Mouse (Mus musculus) naive thymus-derived CD4-positive, alpha-beta T cell, adult 2 months (primary cell): ENCODE measurements around the gene Itln1.
A peak's percentile ranks its signal among the peaks of the same experiment; 100 is the strongest.
"Not testable (repeated sequence)": the region's sequence is repeated elsewhere in the genome, so short reads cannot be mapped to it uniquely, and the experiment has no call there.

Experiments used
- DNase-seq: peaks from one replicate; pipeline ENCODE4 v3.0.0-alpha.2; 2011; ENCODE audit warnings: low read depth

The Itln1 gene

DNA sequence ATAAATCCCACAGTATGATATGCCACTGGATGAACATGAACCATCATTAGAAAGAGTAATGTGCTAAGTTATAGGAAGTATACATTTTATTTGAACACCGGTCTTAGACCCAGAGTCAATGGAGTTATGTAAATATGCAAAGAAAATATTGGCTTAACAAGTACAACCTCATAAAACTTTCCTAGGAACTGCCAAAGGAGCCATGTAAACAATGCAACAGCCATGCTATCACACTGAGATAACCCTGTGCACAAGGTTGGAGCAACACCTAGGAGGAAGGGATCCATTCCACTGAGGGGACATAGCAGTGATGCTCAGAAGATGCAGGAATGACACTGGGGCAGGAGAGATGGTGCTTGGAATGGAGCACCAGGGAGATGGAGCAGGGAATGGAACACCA, 21.3 kb downstream of the Itln1 start:
- no peak for DNase-seq

DNA sequence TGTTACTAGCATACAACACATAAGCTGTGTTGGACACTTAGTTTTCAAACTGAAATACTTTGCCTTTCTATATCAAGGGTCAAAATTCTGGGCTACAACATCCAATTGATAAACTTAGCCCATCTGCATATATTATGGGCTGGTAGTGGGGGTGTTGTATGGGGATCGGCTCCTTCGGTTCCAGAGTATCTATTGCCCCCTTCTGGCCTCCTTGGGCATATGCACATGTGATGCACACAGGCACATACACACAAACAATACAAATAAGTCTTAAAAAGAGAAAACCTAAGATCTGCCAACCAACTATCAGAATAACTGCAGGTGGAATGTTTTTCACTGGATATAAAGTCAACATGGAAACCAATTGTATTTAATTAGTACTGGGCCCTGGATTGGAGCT, 21.9 kb downstream of the Itln1 start:
- DNase-seq = peak; percentile 37

DNA sequence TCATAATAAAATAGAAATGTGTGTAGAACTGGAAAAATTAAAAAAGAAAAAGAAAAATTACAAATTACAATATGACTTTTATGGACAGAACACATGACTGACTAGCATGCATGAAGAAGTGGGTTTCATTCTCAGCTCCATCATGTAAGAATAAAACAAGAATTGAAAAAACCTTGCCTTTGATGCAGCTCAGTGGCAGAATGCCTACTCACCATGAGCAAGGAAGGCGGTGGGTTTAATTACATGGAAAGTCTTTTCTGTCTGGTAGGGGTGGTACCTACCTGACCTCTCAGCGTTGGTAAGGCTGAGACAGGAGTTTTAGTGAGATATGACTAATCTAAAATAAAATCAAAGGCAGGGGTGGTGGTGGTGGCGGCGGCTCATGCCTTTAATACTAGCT, 30.5 kb downstream of the Itln1 start:
- peak; percentile 33 for DNase-seq

DNA sequence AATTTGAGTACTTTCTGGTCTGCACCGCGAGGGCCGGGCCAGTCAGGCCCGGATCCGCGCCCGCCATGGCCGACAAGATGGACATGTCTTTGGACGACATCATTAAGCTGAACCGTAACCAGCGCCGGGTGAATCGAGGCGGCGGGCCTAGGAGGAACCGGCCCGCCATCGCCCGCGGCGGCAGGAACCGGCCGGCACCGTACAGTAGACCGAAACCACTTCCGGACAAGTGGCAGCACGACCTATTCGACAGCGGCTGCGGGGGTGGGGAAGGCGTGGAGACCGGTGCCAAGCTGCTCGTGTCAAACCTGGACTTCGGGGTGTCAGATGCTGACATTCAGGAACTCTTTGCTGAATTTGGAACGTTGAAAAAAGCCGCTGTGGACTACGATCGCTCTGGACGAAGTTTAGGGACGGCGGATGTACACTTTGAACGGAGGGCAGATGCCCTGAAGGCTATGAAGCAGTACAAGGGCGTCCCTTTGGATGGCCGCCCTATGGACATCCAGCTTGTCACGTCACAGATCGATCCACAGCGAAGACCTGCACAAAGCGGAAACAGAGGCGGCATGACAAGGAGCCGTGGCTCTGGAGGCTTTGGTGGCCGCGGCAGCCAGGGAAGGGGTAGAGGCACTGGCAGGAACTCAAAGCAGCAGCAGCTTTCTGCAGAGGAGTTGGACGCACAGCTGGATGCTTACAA, 31.4 kb downstream of the Itln1 start:
- peak; percentile 77 for DNase-seq

DNA sequence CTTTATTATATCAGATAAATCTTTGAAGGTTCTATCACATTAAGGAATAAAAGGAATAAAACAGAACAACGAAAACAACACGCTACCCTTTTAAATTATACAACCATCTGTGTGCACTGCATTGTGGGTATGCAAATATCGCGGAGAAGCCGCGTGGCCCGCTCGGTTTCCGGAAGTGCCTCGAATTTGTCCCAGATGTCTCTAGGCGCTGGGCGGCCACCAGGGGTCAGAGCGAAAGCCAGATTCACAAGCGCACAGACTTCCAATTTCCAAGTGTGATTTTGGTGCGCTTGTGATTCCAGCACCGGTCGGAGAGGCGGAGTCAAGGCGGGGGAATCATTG, 31.9 kb downstream of the Itln1 start, which contains the start of gene Alyref2:
Gene Alyref2, plus strand, starts transcription at position 229 of the 342 bp plus-strand sequence.
- peak; percentile 98 for DNase-seq

DNA sequence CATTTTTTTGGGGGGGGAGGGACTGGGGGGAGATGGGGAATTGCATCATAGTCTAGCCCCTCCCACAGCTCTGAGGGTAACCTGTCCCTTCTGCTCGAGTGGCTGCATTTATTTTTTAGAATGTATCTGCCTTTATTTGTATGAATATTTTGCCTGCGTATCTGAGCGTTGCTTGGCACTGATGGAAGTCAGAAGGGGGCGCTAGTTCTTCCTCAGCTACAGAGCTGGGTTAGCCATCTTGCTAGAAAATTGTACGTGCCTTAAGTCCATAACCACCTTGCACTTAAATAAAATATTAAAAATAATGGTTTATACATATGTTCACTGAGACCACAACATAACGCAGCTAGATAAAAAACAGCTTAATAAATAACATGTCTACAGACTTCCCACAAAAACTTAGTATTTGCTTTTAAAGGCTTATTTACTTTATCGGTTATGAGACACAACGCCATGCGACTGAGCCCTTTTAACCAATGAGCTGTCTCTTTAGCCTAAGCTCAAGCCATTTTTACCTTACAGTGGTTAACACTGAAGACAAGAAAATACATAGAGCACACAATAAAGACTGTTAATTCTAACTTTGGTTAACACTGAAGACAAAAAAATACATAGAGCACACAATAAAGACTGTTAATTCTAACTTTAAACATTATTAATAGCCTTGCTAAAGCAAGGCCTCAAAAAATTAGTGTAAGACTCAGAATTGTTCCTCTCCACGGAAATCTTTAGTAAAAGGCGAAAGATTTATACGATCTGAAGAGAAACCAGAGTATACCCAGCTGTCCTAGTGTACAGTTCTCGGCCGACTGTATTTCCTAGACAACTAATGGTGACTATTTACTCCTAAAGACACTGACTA, 32.5 kb downstream of the Itln1 start:
- DNase-seq = peak; percentile 90

DNA sequence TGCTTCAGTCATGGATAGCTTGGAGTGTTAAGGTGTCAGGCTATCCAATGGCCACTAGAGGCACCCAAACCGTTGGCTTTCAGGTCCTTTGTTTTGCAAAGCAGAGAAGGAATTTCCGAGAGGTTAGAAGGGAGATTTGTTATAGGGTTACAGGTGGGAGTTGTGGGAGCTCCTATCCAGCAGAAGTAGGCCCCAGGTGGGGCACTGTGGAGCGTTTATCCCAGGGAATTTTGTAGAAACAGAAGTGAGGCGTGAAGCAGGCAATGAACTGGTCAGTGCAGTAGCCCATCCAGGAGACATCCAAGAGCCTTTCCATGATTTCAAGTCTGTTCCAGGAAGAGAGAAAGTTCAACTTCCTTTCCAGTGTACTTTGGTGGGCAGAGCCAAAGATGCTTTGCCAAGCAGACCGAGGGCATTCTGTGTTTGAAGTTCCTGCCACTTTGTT, 33.4 kb downstream of the Itln1 start:
- peak; percentile 63 for DNase-seq

DNA sequence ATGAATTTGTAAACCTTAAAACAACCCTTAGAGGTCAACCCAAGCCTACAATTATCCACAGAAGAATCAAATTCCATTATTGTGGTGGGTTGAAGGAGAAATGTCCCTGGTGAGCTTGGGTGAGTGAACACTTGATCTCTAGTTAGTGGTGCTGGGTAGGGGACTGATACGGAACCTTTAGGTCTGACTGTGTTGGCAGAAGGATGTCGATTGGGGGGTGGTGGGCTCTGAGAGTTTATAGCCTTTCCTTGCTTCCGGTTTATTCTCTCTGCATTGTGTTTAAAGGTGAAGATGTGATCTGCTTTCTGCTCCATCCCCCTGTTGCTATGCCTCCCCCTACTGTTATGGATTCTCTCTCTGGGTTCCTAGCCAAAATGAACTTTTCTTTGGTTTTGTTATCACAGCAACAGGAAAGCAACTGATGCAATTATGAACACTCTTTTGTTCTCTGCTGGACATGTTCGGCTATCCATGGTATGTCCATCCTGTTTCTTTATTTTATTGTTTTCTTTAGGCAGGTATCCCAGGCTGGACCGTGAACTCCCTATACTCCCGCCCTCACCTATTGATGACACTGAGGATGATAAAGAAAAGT, 34.0 kb downstream of the Itln1 start:
- DNase-seq = no peak

DNA sequence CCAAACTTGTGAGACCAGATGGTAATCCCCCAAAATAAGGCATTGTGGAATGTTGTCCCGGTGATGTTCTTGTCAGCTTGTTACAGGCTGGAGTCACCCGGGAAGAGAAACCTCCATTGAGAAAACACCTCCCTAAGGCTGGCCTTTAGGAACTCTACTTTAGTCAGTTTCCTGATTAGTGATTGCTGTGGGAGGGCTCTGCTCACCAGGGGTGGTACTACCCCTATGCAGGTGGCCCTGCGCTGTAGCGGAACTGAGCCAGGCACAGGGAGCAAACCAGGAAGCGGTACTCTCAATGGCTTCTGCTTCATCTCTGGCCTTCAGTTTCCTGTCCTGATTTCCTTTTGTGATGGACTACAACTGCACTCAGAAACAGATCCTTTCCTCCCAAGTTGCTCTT, 35.2 kb downstream of the Itln1 start:
- no peak for DNase-seq

DNA sequence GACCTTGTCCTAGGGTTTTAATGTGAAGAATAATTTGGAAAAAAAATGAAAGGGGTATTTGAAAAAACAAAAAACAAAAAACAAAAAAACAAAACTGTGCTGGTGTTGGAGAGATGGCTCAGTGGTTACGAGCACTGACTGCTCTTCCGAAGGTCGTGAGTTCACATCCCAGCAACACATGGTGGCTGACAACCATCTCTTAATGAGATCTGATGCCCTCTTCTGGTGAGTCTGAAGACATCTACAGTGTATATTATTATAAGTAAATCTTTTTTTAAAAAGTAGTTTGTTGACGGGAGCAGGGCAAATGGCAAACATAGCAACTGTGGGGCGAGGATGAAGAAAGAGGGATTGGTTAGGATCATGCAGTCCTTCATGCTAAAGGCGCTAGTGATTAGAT, 39.7 kb downstream of the Itln1 start:
- no peak for DNase-seq

DNA sequence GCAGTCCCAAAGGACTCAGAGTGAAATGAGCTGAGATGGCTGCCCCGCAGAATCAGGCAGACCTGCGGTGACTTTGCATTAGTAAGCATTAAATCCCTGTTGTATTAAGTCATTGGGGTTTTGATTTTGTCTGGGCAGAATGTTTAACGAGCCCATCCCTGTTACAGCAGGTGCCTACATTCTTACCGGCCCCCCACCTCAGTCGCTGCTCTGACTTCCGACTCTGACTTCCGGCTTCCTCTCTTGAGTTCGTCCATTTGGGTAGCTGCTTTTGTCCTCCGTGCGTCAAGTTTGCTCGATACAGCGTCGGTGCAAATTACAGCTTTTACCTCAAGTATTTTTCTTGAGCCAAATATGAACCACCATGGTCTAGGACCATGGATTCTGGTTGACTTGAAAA, 40.9 kb downstream of the Itln1 start:
- DNase-seq = no peak

DNA sequence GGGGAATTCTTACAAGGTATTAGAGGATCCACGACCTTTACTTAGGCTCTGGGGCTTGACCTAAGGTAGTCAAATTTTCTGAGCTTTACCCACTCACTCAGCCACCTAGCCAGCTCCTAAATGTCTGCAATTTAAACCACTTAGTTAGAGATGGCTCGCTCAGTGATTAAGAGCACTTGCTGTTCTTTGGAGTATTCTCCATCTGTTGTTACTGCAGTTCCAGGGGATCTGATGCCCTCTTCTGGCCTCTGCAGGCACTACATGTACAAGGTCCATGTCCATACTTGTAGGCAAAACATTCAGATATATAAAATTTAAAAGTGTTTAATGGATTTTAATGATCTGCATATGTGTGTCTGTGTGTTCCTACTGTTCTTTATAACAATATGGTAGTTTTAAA, 56.1 kb downstream of the Itln1 start:
- DNase-seq = peak; percentile 75

DNA sequence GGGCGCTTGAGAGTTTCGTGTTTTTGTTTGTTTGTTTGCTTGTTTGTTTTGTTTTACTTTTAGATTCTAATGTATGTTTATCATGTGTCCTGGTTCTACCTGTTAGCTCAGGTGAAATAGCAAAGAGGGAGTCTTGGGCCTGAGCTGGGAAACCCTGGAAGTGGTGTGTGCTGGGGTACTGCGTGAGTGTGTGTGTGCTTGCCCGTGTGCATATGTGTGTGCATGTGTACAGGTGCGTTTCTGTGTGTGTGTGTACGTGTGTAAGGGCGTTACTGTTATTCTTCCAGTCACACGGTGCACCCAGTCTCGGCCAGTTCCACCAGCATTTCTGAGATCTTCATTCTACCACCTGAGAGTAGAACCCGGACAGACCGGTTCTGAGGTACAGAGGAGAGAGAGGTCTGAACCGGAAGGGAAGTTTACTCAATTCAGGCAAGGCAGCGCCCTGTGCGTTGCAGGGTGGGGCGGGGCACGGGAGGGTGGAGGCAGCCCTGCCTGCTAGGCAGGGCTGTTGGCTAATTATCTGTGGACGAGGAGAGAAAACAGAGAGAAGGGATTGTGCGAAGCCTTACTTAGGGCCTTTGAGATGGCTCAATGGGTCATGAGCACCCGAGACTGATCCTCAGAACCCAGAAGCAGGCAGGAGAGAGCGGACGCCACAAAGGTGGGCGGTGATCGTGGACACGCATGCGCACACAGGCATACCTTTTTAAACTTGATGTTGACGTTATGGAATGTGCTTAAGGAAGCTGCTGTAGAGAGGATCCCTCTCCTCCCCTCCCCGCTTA, 57.1 kb downstream of the Itln1 start:
- peak; percentile 57 for DNase-seq

DNA sequence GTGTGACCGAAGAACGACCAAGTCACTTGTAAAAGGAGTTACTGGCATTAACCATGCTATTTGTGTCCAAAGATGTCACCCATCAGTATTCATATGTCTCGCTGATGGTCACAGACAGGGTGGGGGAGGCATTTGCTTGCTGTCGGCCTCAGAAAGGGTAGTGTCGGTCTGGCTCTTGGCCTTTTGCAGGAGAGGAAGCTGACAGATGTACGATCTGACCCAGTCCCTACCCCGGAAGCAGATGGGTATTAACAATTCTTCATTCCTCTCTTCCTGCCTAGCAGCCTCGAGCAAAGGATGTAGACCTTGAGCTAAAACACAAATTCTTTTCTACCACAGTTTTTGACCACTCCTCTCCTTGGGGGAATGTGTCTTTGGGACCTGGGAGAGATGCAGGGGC, 58.0 kb downstream of the Itln1 start:
- DNase-seq = no peak

DNA sequence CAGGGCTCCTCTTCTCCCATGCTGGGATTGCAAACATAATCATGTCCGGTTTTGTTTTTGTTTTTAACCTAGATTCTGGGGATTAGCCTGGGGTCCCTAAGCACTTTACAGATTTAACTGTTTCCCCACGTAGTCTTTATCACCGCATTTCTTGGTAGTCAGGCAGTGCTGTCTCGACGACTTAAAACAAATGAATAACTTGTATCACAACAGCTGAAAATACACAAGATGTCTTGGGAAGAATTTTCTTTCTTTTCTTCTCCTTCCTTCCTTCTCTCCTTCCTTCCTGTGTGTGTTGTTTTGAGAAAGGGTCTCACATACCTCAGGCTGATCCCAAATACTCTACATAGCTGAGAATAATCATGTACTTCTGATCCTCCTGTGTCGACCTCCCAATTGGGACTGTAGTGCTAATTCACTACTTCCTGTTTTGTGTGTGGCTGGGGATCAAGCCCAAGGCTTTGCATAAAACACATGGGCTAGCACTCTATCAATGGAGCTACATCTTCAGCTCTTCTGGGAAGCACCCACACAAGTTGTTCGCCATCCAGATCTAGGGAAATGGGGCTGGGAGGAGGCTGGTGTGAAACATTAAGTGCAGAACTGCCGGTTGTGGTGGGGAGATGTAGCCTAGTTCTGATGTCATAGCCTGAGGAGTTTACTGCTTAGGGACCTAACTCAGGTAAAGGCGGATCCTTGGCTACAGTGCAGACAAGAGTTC, 61.0 kb downstream of the Itln1 start:
- no peak for DNase-seq

DNA sequence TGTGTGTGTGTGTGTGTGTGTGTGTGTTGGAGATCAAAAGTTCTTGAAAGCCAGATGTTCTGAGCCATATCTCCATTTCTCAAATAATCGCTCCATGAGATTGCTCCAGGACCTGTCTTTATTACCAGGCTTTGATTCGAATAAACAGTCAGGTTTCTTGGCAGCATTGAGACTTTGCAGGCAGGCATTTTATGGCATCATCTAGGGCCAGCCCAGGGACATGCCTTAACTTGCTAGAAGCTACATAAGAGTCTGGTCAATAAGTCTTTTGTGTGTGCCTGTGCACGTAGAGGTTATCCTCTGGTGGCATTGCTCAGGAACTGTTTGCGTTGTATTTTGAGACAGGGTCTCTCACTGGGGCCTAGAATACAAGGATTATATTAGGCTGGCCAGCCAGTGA, 61.6 kb downstream of the Itln1 start:
- no peak for DNase-seq

DNA sequence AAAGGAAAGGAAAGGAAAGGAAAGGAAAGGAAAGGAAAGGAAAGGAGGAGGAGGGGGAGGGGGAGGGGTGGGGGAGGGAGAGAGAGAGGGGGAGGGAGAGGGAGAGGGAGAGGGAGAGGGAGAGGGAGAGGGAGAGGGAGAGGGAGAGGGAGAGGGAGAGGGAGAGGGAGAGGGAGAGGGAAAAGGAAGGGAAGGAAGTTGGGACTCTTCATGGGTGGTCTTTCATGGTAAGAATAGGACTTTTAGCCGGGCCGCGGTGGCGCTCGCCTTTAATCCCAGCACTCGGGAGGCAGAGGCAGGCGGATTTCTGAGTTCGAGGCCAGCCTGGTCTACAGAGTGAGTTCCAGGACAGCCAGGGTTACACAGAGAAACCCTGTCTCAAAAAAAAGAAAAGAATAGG, 63.2 kb downstream of the Itln1 start:
- not testable (repeated sequence) for DNase-seq

DNA sequence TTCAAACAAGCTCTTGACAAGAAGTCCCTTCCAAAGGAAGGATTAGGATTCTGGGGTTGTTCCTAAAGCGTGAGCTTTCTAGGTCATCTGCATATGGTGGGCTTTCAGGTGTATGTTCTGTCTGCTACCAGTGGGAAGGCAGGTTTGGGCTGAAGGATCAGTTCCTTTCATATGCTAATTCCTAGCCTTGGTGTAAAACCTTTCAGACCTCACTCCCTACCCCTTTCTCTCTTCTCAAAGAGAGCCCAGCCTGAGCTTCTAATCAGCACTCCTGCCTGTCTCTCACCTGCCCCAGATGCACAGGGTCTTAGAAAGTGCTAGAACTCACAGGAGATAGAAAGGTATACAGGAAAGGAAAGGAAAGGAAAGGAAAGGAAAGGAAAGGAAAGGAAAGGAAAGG, 63.6 kb downstream of the Itln1 start:
- no peak for DNase-seq

DNA sequence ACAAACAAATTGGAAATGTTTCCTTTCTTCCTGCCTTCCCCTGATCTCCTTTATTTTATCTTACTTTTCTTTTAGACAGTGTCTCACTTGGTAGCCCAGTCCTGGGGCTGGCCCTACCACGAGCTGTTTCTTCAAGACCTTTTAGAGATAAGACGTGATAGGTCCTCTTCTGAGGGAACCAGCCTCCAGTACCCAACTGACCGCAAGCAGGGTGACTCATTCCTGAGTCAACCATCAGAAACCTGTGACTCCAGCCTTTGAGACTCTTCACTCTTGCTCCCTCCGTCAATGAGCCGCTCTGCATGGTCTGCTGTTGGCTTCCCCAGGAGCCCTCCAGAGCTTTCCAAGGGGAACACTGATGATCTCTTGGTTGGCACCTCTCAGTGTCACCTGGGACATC, 64.2 kb downstream of the Itln1 start:
- no peak for DNase-seq

DNA sequence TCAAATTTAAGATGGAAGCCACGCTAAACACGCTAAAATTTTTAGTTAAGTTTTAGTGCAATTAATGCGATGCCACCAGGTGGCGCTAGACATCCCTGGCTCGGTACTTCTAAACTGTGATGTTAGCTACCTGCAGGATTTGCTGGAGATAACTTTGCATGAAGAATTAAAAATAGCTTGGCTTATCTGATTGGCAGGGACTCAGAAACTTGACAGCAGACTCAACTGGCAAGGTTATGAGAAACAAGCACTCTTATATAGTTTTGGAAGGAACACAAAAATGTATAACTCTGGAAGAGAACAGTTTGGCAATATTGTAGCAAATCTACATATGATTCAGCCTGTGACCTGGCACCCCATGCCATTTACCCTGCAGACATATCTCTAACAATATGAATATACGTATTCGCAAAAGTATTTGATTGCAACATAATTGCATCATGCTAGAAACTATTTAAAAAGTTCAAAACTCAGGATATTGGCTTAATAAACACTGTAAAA, 64.7 kb downstream of the Itln1 start:
- peak; percentile 89 for DNase-seq

DNA sequence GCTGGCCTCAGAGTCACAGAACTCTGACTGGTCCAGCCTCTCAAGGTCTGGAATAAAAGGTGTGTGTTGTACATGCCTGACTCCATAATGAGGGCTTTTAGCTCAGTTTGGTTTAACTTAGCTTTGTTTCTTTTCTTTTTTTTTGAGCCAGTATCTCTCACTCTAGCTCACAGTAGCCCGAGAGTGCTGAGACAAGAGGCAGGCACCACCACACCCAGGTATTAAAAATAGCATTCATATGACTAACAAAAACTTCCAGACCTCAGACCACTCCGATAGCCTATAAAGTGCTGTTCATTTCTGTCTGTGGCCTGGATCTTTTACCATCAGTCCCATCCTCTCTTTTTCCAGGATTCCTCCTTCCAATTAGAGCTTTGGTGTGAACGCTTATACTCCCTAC, 65.4 kb downstream of the Itln1 start:
- no peak for DNase-seq
